Mouse (Mus musculus): ENCODE results near the gene Gmeb1.

DNA sequence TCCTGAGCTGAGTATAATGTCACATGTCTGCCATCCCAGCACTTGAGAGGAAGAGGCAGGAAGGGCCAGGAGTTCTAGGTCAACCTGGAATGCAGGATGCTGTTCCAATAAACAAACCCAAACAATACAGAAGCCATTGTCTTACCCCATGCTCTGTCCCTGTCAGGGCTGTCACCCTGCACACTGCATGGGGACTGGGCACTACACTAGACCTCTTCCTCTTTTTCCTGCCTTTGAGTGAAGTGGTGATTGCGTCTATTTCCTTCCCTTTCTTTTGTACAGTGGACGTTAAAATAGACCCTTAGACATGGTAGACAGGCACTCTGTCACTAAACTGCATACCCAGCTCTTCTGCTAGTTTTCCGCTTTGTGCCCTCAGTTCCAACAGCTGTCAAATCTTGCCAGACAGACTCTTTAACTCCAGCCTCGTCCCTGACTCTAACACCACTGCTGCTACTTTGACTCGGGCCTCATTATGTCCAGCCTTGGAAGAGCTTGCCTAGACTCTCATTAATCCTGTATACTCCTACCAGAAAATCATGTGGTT lies 13.9 kb downstream of the Gmeb1 start:
- no peak for TF ChIP-seq CTCF (IDR thresholded peaks at IDR 0.05; ENCODE audit: low read depth)
- TF ChIP-seq EP300 (IDR thresholded peaks at IDR 0.05; ENCODE audit: low read depth): no peak

All from liver, embryonic 14.5 days (tissue).